Comparison of ENCODE assay signal across 18 mouse cellular contexts in the genomic region with DNA sequence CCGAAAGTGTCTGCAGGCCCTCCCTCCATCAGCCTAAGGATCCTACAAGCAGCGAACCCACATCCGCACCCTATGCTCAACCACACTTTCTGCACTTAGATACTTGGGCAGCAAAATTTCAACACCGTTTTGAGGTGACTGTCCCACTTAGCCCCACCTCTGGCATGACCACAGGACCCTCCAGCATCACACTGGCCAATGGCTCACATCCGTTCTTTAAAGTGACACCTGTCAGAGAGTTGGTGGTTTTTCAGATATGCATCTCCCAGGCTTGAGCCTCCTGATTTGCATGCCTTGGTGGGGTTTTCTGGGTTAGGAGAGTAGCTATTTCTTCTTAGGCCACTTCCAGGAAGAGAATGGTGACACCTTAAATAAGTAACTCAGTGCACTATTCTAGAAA. TPM values are rescaled to one million over a fixed set of nuclear protein-coding genes. Genes with fewer than 3 reads are reported as not detected.
A peak's percentile ranks its signal among the peaks of the same experiment; 100 is the strongest.
DNase-seq lines count a peak whose midpoint lies in the region; ATAC-seq lines count a peak whose summit lies in the region.
"Had no signal": no experiment of that assay in that cellular context is flagged by ENCODE, and none has a peak within 500 bp of the region (broad histone marks: within the 10 kb centered on the region; RNA-seq: fewer than 3 reads in every experiment).

No protein-coding gene starts in this region.

- no peak overlapping the region for H3K27ac ChIP-seq in forebrain, embryonic 12.5 days
- H3K27ac ChIP-seq: hindbrain, embryonic 13.5 days; limb, embryonic 13.5 days; macrophage had no signal

- no peaks in the 10 kb centered on the region for H3K9me3 ChIP-seq in forebrain, embryonic 12.5 days
- H3K9me3 ChIP-seq: hindbrain, embryonic 13.5 days; limb, embryonic 13.5 days had no signal

- H3K36me3 ChIP-seq in forebrain, embryonic 12.5 days (replicated peaks), result no peaks in the 10 kb centered on the region
- H3K36me3 ChIP-seq: hindbrain, embryonic 13.5 days; limb, embryonic 13.5 days had no signal

- WGBS in forebrain, embryonic 12.5 days, result 94% methylated on average over 5 of the region's 5 CpGs

- no peak overlapping the region for H3K4me3 ChIP-seq in forebrain, embryonic 12.5 days (replicated peaks)
- H3K4me3 ChIP-seq: erythroblast, embryonic 14.5 days; hindbrain, embryonic 13.5 days; limb, embryonic 13.5 days had no signal

- no peak for ATAC-seq in megakaryocyte-erythroid progenitor cell, adult 5-6 weeks (replicated peaks; ENCODE audit: low FRiP score, low TSS enrichment, poor library complexity, severe bottlenecking)
- no peak for ATAC-seq in forebrain, embryonic 12.5 days (ENCODE audit: low FRiP score)
- ATAC-seq: forebrain, embryonic 16.5 days; liver, postnatal 0 days had no signal

- DNase-seq in CD4-positive helper T cell, adult 2 months (ENCODE audit: low read depth, low spot score), result peak; percentile 87
- DNase-seq in T-cell, adult 2 months (ENCODE audit: low spot score), result peak; percentile 79
- DNase-seq in natural killer cell, adult 2 months (ENCODE audit: low spot score in 2 of 2), result peak; percentile 85 to 95
- peak; percentile 60 for DNase-seq in thymus, postnatal 14 days
- DNase-seq in cerebellum, adult 9-11 months, result no peak
- DNase-seq: cerebellum, postnatal 14 days; heart, postnatal 10 days; kidney, adult 11 months; kidney, postnatal 10 days; liver, postnatal 0 days; retina, postnatal 1 day had no signal

- H3K4me1 ChIP-seq in forebrain, embryonic 12.5 days, result peaks cover 6% of the 10 kb centered on the region; the same call in 1 of the 2 replicates

- H3K4me2 ChIP-seq in forebrain, embryonic 12.5 days, result no peak overlapping the region
- H3K4me2 ChIP-seq: hindbrain, embryonic 13.5 days; limb, embryonic 13.5 days had no signal

- H3K9ac ChIP-seq in forebrain, embryonic 12.5 days, result no peak overlapping the region
- H3K9ac ChIP-seq: hindbrain, embryonic 13.5 days; limb, embryonic 13.5 days; liver, postnatal 0 days had no signal

- H3K27me3 ChIP-seq in forebrain, embryonic 12.5 days, result no peaks in the 10 kb centered on the region
- H3K27me3 ChIP-seq: hindbrain, embryonic 13.5 days; limb, embryonic 13.5 days had no signal

RNA-seq across cellular contexts. Expression of a gene that starts 39.1 kb away (rescaled TPM):
- total RNA-seq in megakaryocyte-erythroid progenitor cell, adult 5-6 weeks (2014; fragmentation: Nextera tagmentation), result 10.9 and 11.1 TPM in 2 replicates
- 11.5 and 16.4 TPM in 2 replicates for total RNA-seq in megakaryocyte-erythroid progenitor cell, adult 5-6 weeks (2017)
- polyA plus RNA-seq in forebrain, embryonic 12.5 days (2016; fragmentation: Nextera tagmentation; extraction: Ambion mirVana), result 8.5 and 9.5 TPM in 2 replicates
- polyA plus RNA-seq: erythroblast, embryonic 14.5 days had no signal
